Mouse (Mus musculus): ENCODE data around the gene Tbc1d4. TPM values are rescaled to one million over a fixed set of nuclear protein-coding genes. Genes with fewer than 3 reads are reported as not detected.
A peak's percentile ranks its signal among the peaks of the same experiment; 100 is the strongest.

The Tbc1d4 gene
- polyA plus RNA-seq (2012; ENCODE audit: insufficient read depth, insufficient read length, missing spikeins): 17.2 and 18.4 TPM in 2 replicates

GRCm38 (mm10) chr14:101608519-101609368, at the start of gene Tbc1d4:
Tbc1d4 (minus strand) TSS chr14:101609191.
- H3K4me3 ChIP-seq (ENCODE audit: insufficient read depth, low read length): peak within 1 kb of the TSS; percentile 92
- peaks cover 2% of the 10 kb centered on the region; the same call in 1 of the 2 replicates for H3K4me1 ChIP-seq (ENCODE audit: control insufficient read depth, insufficient read depth, low read length)
- H3K27ac ChIP-seq (ENCODE audit: insufficient read depth, low read depth, low read length): peak within 1 kb of the TSS; percentile 75
- TF ChIP-seq CTCF (IDR thresholded peaks at IDR 0.05; ENCODE audit: low read depth, low read length): peak; percentile 54
- peak; percentile 59; the same call in 1 of the 2 replicates for TF ChIP-seq POLR2A (IDR thresholded peaks at IDR 0.05; ENCODE audit: borderline replicate concordance, low read depth, low read length)

GRCm38 (mm10) chr14:101656307-101656706, 47.3 kb upstream of the Tbc1d4 start:
- H3K4me3 ChIP-seq (ENCODE audit: insufficient read depth, low read length): no peak overlapping the region
- H3K4me1 ChIP-seq (ENCODE audit: control insufficient read depth, insufficient read depth, low read length): peaks cover 13% of the 10 kb centered on the region
- no peak for TF ChIP-seq CTCF (IDR thresholded peaks at IDR 0.05; ENCODE audit: low read depth, low read length)
- no peak for TF ChIP-seq POLR2A (IDR thresholded peaks at IDR 0.05; ENCODE audit: borderline replicate concordance, low read depth, low read length)
- H3K27ac ChIP-seq (ENCODE audit: insufficient read depth, low read depth, low read length): no peak overlapping the region

GRCm38 (mm10) chr14:101654526-101654909, 45.5 kb upstream of the Tbc1d4 start:
- peaks cover 13% of the 10 kb centered on the region for H3K4me1 ChIP-seq (ENCODE audit: control insufficient read depth, insufficient read depth, low read length)
- no peak overlapping the region for H3K27ac ChIP-seq (ENCODE audit: insufficient read depth, low read depth, low read length)
- peak overlapping the region; percentile 91 for H3K4me3 ChIP-seq (ENCODE audit: insufficient read depth, low read length)
- no peak for TF ChIP-seq CTCF (IDR thresholded peaks at IDR 0.05; ENCODE audit: low read depth, low read length)
- TF ChIP-seq POLR2A (IDR thresholded peaks at IDR 0.05; ENCODE audit: borderline replicate concordance, low read depth, low read length): no peak

GRCm38 (mm10) chr14:101653581-101654525, 44.9 kb upstream of the Tbc1d4 start, which contains the start of gene Uchl3:
Uchl3 (plus strand) TSS chr14:101653967.
- TF ChIP-seq CTCF (IDR thresholded peaks at IDR 0.05; ENCODE audit: low read depth, low read length) (peak; percentile 78), POLR2A (IDR thresholded peaks at IDR 0.05; ENCODE audit: borderline replicate concordance, low read depth, low read length) (no peak)
- Histone ChIP-seq H3K4me1 (ENCODE audit: control insufficient read depth, insufficient read depth, low read length) (peaks cover 13% of the 10 kb centered on the region), H3K4me3 (ENCODE audit: insufficient read depth, low read length) (peak within 1 kb of the TSS; percentile 91), H3K27ac (ENCODE audit: insufficient read depth, low read depth, low read length) (peak within 1 kb of the TSS; percentile 55)

GRCm38 (mm10) chr14:101652571-101652970, 43.6 kb upstream of the Tbc1d4 start:
- H3K4me1 ChIP-seq (ENCODE audit: control insufficient read depth, insufficient read depth, low read length): peaks cover 7% of the 10 kb centered on the region
- no peak overlapping the region for H3K4me3 ChIP-seq (ENCODE audit: insufficient read depth, low read length)
- no peak overlapping the region for H3K27ac ChIP-seq (ENCODE audit: insufficient read depth, low read depth, low read length)
- no peak for TF ChIP-seq POLR2A (IDR thresholded peaks at IDR 0.05; ENCODE audit: borderline replicate concordance, low read depth, low read length)

- Histone ChIP-seq H3K4me3 (ENCODE audit: insufficient read depth, low read length) (no peak overlapping the region), H3K27ac (ENCODE audit: insufficient read depth, low read depth, low read length) (no peak overlapping the region)
- no peak for TF ChIP-seq POLR2A (IDR thresholded peaks at IDR 0.05; ENCODE audit: borderline replicate concordance, low read depth, low read length)
- TF ChIP-seq CTCF (IDR thresholded peaks at IDR 0.05; ENCODE audit: low read depth, low read length): no peak
Observed at GRCm38 (mm10) chr14:101650551-101650950, 41.6 kb upstream of the Tbc1d4 start.

GRCm38 (mm10) chr14:101644948-101645347, 36.0 kb upstream of the Tbc1d4 start:
- TF ChIP-seq CTCF (IDR thresholded peaks at IDR 0.05; ENCODE audit: low read depth, low read length) (no peak), POLR2A (IDR thresholded peaks at IDR 0.05; ENCODE audit: borderline replicate concordance, low read depth, low read length) (no peak)
- H3K4me1 ChIP-seq (ENCODE audit: control insufficient read depth, insufficient read depth, low read length): no peaks in the 10 kb centered on the region
- H3K27ac ChIP-seq (ENCODE audit: insufficient read depth, low read depth, low read length): no peak overlapping the region
- no peak overlapping the region for H3K4me3 ChIP-seq (ENCODE audit: insufficient read depth, low read length)

More at GRCm38 (mm10) chr14:101650551-101650950, 41.6 kb upstream of the Tbc1d4 start:
- peaks cover 4% of the 10 kb centered on the region for H3K4me1 ChIP-seq (ENCODE audit: control insufficient read depth, insufficient read depth, low read length)

GRCm38 (mm10) chr14:101640153-101640843, 31.3 kb upstream of the Tbc1d4 start, which contains the start of gene Commd6:
Commd6 (minus strand) TSS chr14:101640686.
- Histone ChIP-seq H3K27ac (ENCODE audit: insufficient read depth, low read depth, low read length) (peak within 1 kb of the TSS; percentile 90), H3K4me3 (ENCODE audit: insufficient read depth, low read length) (peak within 1 kb of the TSS; percentile 92), H3K4me1 (ENCODE audit: control insufficient read depth, insufficient read depth, low read length) (peaks cover 20% of the 10 kb centered on the region)
- TF ChIP-seq CTCF (IDR thresholded peaks at IDR 0.05; ENCODE audit: low read depth, low read length): no peak
- no peak for TF ChIP-seq POLR2A (IDR thresholded peaks at IDR 0.05; ENCODE audit: borderline replicate concordance, low read depth, low read length)

GRCm38 (mm10) chr14:101637381-101637780, 28.4 kb upstream of the Tbc1d4 start:
- TF ChIP-seq POLR2A (IDR thresholded peaks at IDR 0.05; ENCODE audit: borderline replicate concordance, low read depth, low read length) (no peak), CTCF (IDR thresholded peaks at IDR 0.05; ENCODE audit: low read depth, low read length) (no peak)
- Histone ChIP-seq H3K4me1 (ENCODE audit: control insufficient read depth, insufficient read depth, low read length) (peaks cover 20% of the 10 kb centered on the region), H3K4me3 (ENCODE audit: insufficient read depth, low read length) (no peak overlapping the region), H3K27ac (ENCODE audit: insufficient read depth, low read depth, low read length) (no peak overlapping the region)

Measured in bone marrow macrophage, adult 2 months (primary cell).